Mouse (Mus musculus): Measurements from ENCODE around the gene Rbfox3. TPM values are rescaled to one million over a fixed set of nuclear protein-coding genes. Genes with fewer than 3 reads are reported as not detected.

Gene Rbfox3
- polyA plus RNA-seq, 1 experiment from 2014 or later: 69.4 TPM

DNA sequence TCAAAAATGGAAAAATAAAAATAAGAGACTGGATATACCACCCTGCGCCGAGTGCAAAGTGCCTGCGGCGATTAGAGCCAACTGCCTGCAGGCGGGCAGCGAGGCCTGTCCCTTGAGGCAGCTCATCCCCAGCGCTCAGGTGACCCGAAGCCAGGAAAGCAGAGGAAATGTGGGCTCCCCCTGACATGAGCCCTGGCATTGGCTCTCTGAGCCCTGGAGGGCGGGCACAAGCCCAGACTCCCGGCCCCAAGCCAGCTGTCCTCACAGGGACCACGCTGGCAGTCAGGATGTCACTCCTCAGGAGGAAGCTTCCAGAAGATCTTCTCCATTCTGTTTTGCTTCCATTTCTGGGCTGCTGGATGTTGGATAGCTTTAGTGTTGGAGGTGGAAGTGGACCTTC is 53.1 kb downstream of the Rbfox3 start:
- H3K9ac ChIP-seq (ENCODE audit: low read depth, low read length): no peak overlapping the region
- H3K36me3 ChIP-seq (ENCODE audit: control insufficient read depth, insufficient read depth, low read length): no peaks in the 10 kb centered on the region
- peak overlapping the region; percentile 48; the same call in 1 of the 2 replicates for H3K27ac ChIP-seq (ENCODE audit: low read depth, low read length)
- H3K4me3 ChIP-seq (ENCODE audit: low read length): no peak overlapping the region
- peaks cover 18% of the 10 kb centered on the region for H3K4me1 ChIP-seq (ENCODE audit: control insufficient read depth, insufficient read depth, low read depth, low read length)
- no peak for ATAC-seq
- H3K4me2 ChIP-seq (ENCODE audit: low read length): no peak overlapping the region
- 62% methylated on average over 11 of the region's 11 CpGs for WGBS
- no peaks in the 10 kb centered on the region for H3K27me3 ChIP-seq (replicated peaks; ENCODE audit: control insufficient read depth, insufficient read depth, low read length)
- H3K9me3 ChIP-seq (ENCODE audit: control insufficient read depth, low read length): no peaks in the 10 kb centered on the region

DNA sequence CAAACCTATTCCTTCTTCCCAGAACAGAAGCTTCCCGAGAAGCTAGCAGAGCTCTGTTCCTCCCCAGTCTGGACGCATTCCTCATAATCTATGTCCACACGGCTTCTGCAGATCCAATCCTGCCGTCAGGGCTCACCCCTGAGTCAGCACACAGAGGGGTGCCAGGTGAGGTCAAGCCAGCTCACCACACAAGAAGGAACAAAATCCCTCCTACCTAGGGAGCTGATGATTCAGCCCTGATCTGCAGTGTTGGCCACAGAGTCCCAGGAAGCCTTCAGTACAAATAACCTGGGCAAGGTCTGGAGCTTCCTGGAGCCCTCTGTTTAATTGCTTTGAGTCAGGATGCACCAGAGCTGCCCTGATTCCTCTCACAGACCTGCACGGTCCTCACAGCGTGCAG is 60.0 kb downstream of the Rbfox3 start:
- ATAC-seq: no peak
- H3K27me3 ChIP-seq (replicated peaks; ENCODE audit: control insufficient read depth, insufficient read depth, low read length): no peaks in the 10 kb centered on the region
- H3K9me3 ChIP-seq (ENCODE audit: control insufficient read depth, low read length): no peaks in the 10 kb centered on the region
- no peaks in the 10 kb centered on the region for H3K36me3 ChIP-seq (ENCODE audit: control insufficient read depth, insufficient read depth, low read length)
- peaks cover 8% of the 10 kb centered on the region for H3K4me1 ChIP-seq (ENCODE audit: control insufficient read depth, insufficient read depth, low read depth, low read length)
- no peak overlapping the region for H3K4me2 ChIP-seq (ENCODE audit: low read length)
- H3K9ac ChIP-seq (ENCODE audit: low read depth, low read length): no peak overlapping the region
- WGBS: 76% methylated on average over 6 of the region's 6 CpGs
- no peak overlapping the region for H3K27ac ChIP-seq (ENCODE audit: low read depth, low read length)
- no peak overlapping the region for H3K4me3 ChIP-seq (ENCODE audit: low read length)

DNA sequence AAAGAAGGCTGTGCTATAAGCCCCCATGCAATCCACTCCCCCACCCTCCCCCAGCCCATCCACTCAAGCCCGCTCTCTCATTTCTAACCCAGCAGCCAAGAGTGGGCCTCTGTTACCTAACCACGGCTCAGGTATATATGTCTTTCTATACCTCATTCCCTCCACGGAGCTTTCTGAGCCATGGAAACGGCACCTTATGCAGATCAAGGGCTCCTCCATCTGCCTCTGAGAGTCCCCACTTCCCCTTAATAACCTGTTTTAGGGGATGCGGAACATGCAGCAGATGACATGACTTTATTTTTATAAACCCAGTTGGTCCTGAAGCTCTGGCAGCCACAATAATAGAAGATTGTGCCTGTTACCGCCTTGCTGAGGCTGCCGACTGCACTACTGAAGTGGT is 63.4 kb downstream of the Rbfox3 start:
- Histone ChIP-seq H3K27ac (ENCODE audit: low read depth, low read length) (no peak overlapping the region), H3K9me3 (ENCODE audit: control insufficient read depth, low read length) (no peaks in the 10 kb centered on the region), H3K4me1 (ENCODE audit: control insufficient read depth, insufficient read depth, low read depth, low read length) (peaks cover 8% of the 10 kb centered on the region), H3K27me3 (replicated peaks; ENCODE audit: control insufficient read depth, insufficient read depth, low read length) (no peaks in the 10 kb centered on the region), H3K36me3 (ENCODE audit: control insufficient read depth, insufficient read depth, low read length) (no peaks in the 10 kb centered on the region), H3K4me2 (ENCODE audit: low read length) (no peak overlapping the region), H3K9ac (ENCODE audit: low read depth, low read length) (no peak overlapping the region), H3K4me3 (ENCODE audit: low read length) (no peak overlapping the region)
- peak; percentile 51 for ATAC-seq
- 63% methylated on average over 7 of the region's 7 CpGs for WGBS

DNA sequence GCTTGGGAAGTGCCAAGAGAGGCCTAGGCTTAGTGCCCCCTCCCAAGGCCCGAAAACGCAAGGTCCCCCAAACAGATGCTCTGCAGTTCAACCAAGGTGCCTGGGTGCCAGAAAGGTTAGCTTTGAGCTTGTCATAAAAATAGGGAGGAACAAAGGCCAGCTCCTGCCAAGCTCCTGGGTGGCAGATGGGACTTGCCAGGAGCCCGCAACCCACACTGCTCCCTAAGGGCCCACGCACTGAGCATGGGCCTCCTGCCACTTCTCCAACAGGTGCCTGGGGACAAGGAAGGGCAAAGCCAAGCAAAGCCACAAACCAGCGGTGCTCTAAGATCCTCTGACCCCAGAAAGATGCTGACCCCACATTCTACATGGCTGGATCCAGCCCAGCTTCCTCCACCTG is 70.4 kb downstream of the Rbfox3 start:
- ATAC-seq: no peak
- WGBS: 69% methylated on average over 5 of the region's 5 CpGs
- Histone ChIP-seq H3K4me3 (ENCODE audit: low read length) (no peak overlapping the region), H3K27me3 (replicated peaks; ENCODE audit: control insufficient read depth, insufficient read depth, low read length) (no peaks in the 10 kb centered on the region), H3K36me3 (ENCODE audit: control insufficient read depth, insufficient read depth, low read length) (no peaks in the 10 kb centered on the region), H3K4me1 (ENCODE audit: control insufficient read depth, insufficient read depth, low read depth, low read length) (peaks cover 15% of the 10 kb centered on the region), H3K9me3 (ENCODE audit: control insufficient read depth, low read length) (no peaks in the 10 kb centered on the region), H3K9ac (ENCODE audit: low read depth, low read length) (no peak overlapping the region), H3K27ac (ENCODE audit: low read depth, low read length) (no peak overlapping the region), H3K4me2 (ENCODE audit: low read length) (no peak overlapping the region)

DNA sequence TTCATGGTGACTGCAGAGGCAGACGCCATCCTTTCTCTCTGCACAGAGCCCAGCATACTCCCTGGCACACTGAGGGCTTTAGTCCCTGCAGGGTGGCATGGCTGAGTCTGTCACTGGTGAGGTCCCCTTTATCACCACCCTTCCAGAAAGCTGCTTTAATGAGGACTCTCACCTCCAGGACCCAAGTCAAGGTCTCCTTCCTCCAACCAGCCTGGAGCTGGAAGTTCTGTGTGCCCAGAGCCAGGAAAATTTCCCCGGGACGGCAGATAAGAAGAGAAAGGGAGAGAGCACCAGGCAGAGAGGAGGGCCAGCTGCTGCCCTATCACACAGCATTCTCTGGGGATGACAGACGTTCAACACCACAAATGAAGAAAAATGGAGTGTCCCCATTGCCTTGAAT is 73.2 kb downstream of the Rbfox3 start:
- Histone ChIP-seq H3K27ac (ENCODE audit: low read depth, low read length) (peak overlapping the region; percentile 16; the same call in 1 of the 2 replicates), H3K9ac (ENCODE audit: low read depth, low read length) (0 out of 2 replicates have a peak overlapping the region, but pooled peaks have one; percentile 9), H3K4me3 (ENCODE audit: low read length) (no peak overlapping the region), H3K27me3 (replicated peaks; ENCODE audit: control insufficient read depth, insufficient read depth, low read length) (no peaks in the 10 kb centered on the region), H3K9me3 (ENCODE audit: control insufficient read depth, low read length) (no peaks in the 10 kb centered on the region), H3K4me2 (ENCODE audit: low read length) (no peak overlapping the region), H3K36me3 (ENCODE audit: control insufficient read depth, insufficient read depth, low read length) (no peaks in the 10 kb centered on the region), H3K4me1 (ENCODE audit: control insufficient read depth, insufficient read depth, low read depth, low read length) (peaks cover 15% of the 10 kb centered on the region)
- WGBS: 28% methylated on average over 4 of the region's 4 CpGs
- ATAC-seq: no peak

DNA sequence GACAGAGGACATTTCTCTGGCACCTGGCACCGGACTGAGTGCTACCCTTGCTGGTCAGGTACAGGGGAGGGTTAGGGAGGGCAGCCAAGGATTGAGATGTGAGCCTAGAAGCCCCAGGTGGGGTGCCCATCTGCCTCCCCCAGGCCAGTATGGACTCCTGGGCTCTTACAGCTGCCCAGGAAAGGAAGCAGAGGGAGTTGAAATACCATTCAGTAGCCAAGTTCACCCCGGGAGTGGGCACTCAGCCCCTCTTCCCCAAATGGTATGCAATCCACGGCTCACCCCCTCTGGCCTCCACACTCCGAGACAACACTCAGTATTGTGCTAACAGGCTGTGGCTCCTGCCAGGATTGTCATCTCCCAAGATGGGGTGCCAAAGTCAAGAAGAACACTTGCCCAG is 74.5 kb downstream of the Rbfox3 start:
- H3K27ac ChIP-seq (ENCODE audit: low read depth, low read length): no peak overlapping the region
- peaks cover 18% of the 10 kb centered on the region for H3K4me1 ChIP-seq (ENCODE audit: control insufficient read depth, insufficient read depth, low read depth, low read length)
- peak; percentile 52 for ATAC-seq
- H3K9me3 ChIP-seq (ENCODE audit: control insufficient read depth, low read length): no peaks in the 10 kb centered on the region
- H3K9ac ChIP-seq (ENCODE audit: low read depth, low read length): no peak overlapping the region
- no peaks in the 10 kb centered on the region for H3K27me3 ChIP-seq (replicated peaks; ENCODE audit: control insufficient read depth, insufficient read depth, low read length)
- H3K36me3 ChIP-seq (ENCODE audit: control insufficient read depth, insufficient read depth, low read length): no peaks in the 10 kb centered on the region
- WGBS: 50% methylated on average over 4 of the region's 4 CpGs
- H3K4me3 ChIP-seq (ENCODE audit: low read length): no peak overlapping the region
- no peak overlapping the region for H3K4me2 ChIP-seq (ENCODE audit: low read length)

DNA sequence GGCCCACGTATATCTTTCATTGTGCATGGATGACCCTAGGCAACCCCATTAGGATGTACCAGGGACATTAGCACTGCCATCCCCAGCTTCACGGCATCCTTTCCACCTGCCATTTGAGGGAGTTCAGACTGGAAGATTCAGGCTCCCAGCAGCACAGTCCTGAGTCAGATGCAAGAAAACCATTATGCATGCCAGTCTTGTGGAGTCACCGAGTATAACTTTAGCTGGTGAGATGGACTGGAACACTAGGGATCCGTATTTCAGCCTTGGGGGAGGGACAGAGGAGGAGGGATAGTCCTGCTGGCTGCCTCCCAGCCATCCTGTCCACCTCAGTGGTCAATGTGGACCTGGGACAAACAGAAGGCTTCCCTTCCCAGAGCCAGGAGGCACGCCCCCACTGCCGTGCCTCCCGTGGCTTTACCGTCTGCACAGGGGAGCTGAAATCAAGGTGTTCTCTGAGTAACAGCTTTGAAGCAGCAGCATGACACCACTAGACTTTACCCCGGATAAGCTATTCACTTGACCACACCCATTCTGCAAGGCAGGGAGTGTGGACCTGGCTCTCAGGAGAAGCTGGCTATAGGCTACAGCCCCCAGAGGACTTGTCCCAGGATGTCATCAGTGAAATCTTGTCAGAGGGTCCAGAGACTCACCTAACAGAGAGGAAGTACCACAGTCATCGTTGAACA is 78.5 kb downstream of the Rbfox3 start:
- no peaks in the 10 kb centered on the region for H3K36me3 ChIP-seq (ENCODE audit: control insufficient read depth, insufficient read depth, low read length)
- peaks cover 8% of the 10 kb centered on the region for H3K4me1 ChIP-seq (ENCODE audit: control insufficient read depth, insufficient read depth, low read depth, low read length)

DNA sequence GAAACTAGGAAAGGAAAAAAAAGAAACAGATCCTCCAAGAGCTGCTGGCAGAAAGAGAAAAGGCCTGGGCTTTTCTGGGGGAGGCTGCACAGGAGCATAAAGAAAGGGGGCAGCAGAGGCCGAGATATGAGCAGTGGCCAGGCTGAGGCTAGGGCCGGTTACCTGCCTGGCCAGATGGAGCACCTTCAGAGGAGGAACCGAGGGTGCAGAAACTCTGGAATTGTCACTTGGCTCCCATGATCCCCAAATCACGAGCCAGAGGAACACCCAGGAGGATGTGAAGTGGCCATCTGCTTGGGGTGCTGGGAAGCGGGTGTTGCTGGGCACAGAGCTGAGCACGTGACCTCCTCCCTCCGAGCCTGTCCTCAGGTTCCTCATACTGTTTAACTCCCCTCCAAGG is 79.7 kb downstream of the Rbfox3 start:
- H3K36me3 ChIP-seq (ENCODE audit: control insufficient read depth, insufficient read depth, low read length): no peaks in the 10 kb centered on the region
- H3K27ac ChIP-seq (ENCODE audit: low read depth, low read length): no peak overlapping the region
- 67% methylated on average over 7 of the region's 7 CpGs for WGBS
- H3K4me1 ChIP-seq (ENCODE audit: control insufficient read depth, insufficient read depth, low read depth, low read length): peaks cover 4% of the 10 kb centered on the region
- H3K4me3 ChIP-seq (ENCODE audit: low read length): no peak overlapping the region
- no peaks in the 10 kb centered on the region for H3K9me3 ChIP-seq (ENCODE audit: control insufficient read depth, low read length)
- no peaks in the 10 kb centered on the region for H3K27me3 ChIP-seq (replicated peaks; ENCODE audit: control insufficient read depth, insufficient read depth, low read length)
- no peak overlapping the region for H3K4me2 ChIP-seq (ENCODE audit: low read length)
- no peak overlapping the region for H3K9ac ChIP-seq (ENCODE audit: low read depth, low read length)
- no peak for ATAC-seq

More for the DNA sequence above, 78.5 kb downstream of the Rbfox3 start:
- Histone ChIP-seq H3K9me3 (ENCODE audit: control insufficient read depth, low read length) (no peaks in the 10 kb centered on the region), H3K27me3 (replicated peaks; ENCODE audit: control insufficient read depth, insufficient read depth, low read length) (no peaks in the 10 kb centered on the region), H3K4me2 (ENCODE audit: low read length) (no peak overlapping the region), H3K9ac (ENCODE audit: low read depth, low read length) (no peak overlapping the region), H3K4me3 (ENCODE audit: low read length) (no peak overlapping the region), H3K27ac (ENCODE audit: low read depth, low read length) (no peak overlapping the region)
- WGBS: 68% methylated on average over 10 of the region's 10 CpGs
- ATAC-seq: no peak

DNA sequence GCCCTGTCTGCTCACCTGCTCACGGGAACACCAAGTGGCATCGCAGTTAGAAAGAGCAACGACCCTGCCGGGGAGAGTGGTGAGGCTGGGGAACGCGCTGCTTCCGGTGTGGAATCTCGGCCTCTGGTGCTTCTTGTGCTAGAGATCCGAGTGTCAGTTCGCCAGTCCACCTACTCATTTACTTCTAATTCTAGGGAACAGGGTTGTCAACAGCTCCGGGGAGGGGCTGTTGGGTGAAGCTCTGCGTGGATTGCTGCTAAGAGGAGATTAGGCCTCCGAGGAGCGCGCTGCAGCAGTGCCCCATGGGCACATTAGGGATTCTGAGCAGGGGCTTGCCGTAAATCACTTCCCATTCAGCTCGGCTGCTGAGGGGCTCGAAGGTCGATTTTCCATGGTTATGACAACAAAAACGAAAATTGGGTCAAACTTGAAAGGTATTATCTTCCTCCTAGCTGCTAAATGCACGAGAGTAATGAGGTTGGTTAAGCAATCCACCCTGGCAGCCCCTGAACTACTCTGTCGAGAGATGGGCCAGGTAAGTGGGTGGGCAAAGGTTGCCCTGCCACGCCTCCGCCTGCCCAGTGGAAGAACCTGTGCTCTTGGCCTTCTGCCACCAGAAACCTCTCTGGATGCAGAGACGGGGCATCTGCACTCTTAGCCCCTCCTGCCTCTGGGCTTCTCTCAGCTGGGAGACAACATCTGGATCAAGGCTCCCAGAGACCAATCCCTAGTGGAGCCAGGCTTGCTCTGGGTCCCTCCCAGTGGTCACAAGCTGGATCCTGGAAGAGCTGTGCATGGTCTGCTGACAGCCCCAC is 85.9 kb downstream of the Rbfox3 start:
- no peak for ATAC-seq
- H3K27me3 ChIP-seq (replicated peaks; ENCODE audit: control insufficient read depth, insufficient read depth, low read length): no peaks in the 10 kb centered on the region
- H3K4me3 ChIP-seq (ENCODE audit: low read length): no peak overlapping the region
- H3K9ac ChIP-seq (ENCODE audit: low read depth, low read length): no peak overlapping the region
- WGBS: 48% methylated on average over 25 of the region's 25 CpGs
- H3K4me2 ChIP-seq (ENCODE audit: low read length): peak overlapping the region; percentile 12; the same call in 1 of the 2 replicates
- peaks cover 10% of the 10 kb centered on the region for H3K4me1 ChIP-seq (ENCODE audit: control insufficient read depth, insufficient read depth, low read depth, low read length)
- no peaks in the 10 kb centered on the region for H3K36me3 ChIP-seq (ENCODE audit: control insufficient read depth, insufficient read depth, low read length)
- H3K27ac ChIP-seq (ENCODE audit: low read depth, low read length): peak overlapping the region; percentile 37; the same call in 1 of the 2 replicates
- no peaks in the 10 kb centered on the region for H3K9me3 ChIP-seq (ENCODE audit: control insufficient read depth, low read length)

Data from hindbrain, embryonic 16.5 days (tissue).